Mouse (Mus musculus) kidney, adult 18-20 months (tissue): ENCODE results near the gene Eif3l.

Experiments used
- DNase-seq: peaks from one replicate; pipeline ENCODE4 v3.0.0; 2021

Eif3l gene

DNA sequence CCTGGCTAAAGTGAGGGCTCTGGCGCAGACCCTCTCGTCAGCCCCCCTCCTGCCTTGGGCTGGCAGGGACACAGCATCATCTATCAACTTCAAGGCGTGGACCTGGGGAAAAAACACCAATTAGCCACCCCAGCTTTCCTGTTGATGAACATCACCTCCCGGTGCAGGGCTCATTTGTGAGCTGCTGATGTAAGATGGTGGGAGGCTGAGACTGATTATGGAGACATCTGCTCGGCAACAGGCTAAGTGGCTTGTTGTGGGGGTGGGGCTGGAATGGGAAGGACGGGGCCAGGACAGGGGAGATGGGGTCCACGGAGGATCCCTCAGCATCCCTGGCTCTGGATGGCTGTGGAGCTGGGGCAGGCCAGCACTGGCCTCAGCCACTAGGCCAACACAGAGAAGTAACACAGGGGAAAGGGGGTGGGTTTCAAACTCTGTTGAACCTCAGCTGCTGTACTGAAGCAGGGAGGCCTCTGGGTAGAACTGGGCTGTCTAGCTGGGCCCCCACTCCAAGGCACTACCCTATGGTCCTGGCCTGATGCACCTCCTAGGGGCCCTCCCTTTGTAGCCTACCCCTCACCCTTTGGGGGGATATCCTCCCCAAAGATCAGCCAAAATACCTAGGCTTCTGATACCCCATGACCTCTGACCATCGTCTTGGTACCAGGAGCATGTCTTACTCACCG is 24.7 kb upstream of the Eif3l start:
- DNase-seq: no peak

DNA sequence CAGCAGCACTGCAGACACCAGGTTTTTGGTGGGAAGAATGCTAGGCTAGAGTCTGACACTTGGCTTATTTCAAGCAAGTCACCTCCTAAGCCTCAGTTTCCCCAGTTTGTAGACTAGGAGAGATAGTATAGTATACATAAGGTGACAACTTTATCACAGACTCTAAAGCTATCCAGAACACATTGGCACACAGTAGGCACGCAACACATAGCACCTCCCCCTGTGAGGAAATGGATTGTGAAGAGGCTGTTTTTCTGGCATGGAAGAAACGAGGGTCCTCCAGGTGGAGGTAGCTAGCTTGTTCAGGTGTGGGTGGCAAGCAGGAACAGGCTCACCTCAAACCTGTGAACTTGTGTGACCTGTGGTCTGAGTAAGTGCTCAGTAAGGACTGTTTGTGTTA is 24.0 kb upstream of the Eif3l start:
- no peak for DNase-seq

DNA sequence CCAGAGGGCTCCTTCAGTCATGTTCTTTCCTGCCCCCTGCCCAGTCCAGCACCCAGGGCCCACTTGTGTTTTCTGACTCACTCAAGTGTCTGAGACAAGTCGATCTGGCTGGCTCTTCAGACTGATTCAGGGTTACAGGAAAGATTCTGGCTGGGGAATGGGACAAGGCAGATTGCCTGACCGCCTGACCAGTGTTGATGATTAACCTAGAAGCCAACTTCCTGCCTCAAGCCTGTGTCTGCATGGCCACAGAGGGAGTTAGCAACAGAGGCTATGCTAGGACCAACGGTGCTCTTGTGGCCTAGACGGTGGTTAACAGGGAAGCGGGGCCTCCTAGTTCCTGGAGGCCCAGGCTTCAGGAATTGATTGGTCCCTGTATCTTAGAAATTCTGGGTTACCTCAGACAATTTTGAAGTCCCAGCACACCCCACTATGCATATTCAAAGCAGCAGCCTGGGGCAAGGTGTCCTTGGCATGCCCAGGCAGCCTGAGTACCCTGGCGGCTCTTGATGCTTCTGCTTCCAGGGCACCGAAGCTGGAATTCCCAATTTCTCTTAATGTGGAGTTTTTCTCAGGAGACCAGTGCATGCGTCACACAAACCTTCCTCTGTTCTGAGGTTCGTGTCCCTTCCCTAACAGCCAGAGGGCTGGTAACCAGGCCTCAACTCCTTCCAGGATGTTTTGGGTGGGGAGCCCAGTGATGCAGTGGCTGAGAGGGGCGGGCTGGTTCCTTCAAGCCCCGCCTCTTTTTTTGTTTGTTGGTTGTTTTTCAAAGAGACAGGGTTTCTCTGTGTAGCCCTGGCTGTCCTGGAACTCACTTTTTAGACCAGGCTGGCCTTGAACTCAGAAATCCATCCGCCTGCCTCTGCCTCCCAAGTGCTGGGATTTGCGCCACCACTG is 23.3 kb upstream of the Eif3l start:
- peak; percentile 85 for DNase-seq

DNA sequence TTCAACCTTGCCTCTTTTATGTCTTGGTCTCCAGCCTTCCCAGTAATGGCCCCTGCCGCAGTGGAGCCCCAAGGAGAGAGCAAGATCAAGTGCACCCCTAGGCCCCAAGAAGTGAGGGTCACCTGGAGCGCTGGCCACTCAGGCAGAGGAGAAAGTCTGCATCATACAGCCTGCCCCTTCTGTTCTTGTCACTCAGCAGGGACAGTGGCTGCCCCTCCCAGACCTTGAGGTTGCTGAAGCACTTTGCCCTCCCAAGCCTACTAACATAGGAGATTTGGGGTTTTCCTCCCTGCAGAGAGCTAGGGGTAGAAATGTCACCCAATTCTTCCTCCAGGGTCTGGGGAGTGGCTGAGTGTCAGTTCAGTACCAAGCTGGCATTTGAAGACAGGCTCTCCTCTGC is 22.6 kb upstream of the Eif3l start:
- DNase-seq: no peak

DNA sequence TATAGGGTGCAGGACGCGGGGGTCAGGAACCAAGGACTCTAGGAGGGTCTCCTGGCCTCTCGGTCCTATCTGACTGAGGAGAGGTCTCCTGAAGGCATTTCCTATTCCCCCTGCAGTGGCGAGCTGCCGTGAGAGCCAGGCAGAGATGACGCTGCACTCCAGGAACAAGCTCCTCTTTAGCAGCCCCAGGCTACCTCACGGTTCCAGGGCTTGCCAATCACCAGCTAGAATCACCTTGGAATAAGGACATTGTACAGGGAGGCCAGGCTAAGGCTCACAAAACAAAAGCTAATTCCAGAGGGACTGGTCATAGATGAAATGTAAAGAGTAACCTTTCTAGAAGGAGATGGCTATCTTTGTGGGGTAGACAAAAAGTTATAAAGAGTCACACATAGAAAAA is 18.4 kb upstream of the Eif3l start:
- DNase-seq: no peak

DNA sequence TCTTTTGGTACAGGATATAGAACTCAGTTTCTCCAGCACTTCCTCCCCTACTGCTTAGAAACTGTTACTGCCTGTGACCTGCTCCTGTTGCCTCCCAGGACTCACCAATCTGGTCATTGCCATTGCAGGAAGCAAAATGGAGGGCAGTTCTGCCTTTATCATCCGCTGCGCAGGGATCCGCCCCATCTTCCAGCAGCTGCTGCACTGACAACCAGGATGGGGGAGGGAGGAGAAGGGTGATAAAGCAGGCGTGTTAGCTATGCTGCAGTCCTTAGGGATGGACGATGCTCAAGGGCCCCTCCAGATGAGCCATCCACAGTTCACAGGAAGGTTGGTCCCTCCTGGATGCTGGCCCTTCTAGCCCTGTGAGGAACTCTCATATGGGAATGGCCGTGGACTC is 17.1 kb upstream of the Eif3l start:
- DNase-seq: no peak

DNA sequence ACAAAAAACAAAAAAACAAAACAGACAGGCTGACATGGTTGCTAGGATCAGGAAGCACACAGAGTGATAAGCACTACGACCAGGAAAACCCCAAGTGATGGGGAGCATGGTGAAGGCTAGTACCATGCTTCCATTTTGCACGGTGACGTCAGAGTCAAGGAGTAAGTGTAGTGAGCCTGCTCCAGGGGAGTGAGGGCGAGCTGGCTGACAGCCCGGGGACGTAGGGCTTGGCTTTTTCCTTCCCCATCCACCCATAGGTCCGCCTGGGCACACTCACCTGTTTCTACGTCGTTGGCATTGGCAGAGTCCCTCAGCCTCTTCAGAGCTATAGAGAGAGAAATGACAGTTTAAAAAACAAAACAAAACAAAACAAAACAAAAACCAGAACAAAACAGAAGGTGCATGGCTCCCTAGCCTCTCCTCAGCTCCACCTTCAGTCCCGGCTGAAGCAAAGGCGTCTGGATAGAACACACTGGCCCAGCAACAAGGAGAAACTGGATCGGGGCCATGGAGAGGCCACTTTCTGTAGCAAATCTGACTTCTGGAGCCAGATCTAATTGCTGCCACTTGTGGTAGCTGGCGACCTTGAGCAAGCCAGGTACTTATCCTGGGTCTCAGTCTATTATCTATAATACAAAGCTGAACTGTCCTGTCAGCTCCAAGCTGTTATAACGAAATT is 14.0 kb upstream of the Eif3l start:
- peak; percentile 32 for DNase-seq

DNA sequence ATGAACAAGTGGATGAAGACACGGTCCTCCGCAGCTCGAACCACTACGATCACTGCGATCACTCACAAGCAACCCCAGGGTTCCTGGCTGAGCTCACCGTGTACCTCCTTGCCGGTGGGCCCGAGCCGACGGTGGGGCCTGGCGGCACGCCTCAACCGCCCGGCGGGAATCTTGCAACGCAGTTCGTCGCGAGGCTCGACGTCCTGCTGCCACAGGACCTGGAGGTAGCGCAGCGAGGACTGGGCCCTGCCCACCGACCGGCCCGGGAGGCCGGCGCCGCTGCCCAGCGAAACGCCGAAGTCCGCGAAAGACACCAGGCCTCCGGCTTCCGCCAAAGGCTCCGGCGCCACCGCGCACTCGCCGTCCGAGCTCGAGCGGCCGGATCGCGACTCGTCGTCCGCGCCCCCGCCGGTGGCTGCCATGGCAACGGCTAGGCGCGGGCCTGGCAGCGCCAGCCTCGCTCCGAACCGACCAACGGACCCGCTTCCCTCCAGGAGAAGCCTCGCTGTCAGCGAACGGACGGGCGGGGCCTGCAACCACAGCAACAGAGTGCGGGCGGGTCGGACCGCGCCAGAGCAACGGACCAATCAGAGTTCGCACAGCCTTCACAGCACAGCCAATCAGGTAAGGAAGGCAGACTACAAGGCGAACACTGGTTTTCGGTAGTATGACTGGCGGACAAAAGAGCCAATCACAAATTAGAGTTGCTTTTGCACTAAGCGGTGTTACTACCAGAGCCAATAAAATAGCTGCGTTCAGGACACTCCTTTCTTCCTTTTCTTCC is 12.4 kb upstream of the Eif3l start, which contains the start of gene Ankrd54:
Ankrd54 (minus strand) TSS at position 518 of the 784 bp plus-strand sequence.
- DNase-seq: peak; percentile 96

DNA sequence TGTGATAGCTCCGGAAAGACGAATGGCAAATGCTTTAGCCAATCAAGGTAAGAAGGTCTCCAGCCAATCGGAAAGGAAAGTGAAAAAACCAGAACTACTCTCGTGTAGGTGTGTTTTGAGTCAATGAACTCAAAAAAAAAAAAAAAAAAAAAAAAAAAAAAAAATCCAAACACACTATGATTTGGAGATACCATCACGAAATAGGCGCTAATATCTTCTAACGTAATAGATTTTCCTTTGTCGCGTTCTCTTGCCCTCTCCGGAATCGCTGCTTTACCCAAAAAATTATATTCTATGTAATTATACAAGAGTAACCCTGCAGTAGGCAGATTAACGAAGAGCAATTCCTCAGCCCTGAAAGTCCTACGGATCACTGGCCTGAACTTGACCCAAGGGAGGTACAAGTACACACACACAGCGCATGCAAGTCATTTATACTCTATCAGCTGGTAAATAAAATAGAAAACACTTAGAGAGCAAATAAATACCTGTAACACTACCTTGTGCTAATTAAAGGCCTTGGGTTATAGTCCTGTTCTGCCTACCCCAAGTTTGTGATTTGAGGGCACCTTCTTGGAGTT is 11.7 kb upstream of the Eif3l start:
- DNase-seq: no peak

DNA sequence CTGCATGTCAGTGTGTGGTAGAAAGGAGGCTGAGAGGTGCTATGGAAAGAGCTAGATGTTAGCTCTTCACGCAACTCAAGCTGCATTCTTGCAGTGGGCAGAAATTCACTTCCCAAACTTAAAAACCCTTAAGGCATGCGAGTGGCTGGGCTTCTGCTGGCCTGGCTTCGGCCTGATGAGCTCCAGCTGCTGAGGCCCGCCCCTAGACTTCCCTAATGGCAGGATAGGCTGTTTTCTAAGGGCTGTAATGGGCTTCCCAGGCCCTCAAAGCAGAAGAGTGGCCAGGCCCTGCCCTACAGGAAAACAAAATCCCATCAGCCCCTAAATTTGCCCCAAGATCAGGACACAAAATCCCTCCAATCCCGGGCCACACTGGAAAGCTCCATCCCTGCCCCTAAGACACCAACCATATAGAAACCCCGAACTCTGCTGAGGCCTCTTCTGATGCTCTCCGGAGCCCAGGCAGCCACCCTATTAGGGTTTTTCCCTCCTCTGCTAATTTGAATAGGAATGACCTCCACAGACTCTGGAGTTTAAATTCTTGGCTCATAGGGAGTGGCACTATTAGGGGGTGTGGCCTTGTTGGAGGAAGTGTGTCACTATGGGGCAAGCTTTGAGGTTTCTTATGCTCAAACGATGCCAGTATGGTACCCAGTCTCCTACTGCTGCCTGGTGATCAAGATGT is 9.8 kb upstream of the Eif3l start:
- no peak for DNase-seq

DNA sequence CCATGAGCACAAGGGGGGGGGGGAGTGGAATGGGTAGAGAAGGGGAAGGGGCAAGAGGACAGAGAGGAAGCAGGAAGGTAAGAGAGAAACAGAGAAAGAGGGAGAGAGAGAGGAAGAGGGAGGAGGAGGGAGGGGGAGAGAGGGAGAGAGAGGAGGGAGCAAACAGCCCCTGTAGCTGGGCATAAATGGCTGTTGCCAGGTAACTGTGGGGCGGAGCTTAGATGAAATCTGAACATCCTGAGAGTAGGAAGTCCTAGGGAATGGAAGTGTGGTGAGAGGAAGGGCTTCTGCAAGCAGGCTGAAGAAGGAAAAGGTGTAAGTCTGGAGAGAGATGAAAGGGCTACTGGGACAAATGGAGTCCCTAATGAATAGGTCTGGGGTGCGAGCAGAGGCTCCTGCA is 8.7 kb upstream of the Eif3l start:
- peak; percentile 29 for DNase-seq

DNA sequence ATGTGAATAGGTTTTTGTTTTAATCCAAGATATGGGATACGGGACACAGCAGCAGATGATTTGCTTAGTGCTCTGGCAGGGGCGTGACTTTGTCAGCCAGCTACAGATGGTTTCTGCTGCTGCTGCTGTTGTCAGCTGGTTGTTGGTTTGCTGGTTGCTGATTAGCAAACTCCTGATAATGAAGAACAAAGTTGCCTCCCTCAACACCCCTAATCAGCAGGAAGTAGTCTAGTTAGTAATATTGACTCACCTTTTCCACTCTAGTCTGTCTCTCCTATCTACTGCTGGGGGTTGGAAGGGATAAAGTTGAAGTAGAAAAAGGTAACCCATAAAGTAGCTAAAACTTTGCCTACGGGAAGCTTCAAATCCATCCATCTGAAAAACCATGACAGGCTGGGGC is 7.3 kb upstream of the Eif3l start:
- no peak for DNase-seq

DNA sequence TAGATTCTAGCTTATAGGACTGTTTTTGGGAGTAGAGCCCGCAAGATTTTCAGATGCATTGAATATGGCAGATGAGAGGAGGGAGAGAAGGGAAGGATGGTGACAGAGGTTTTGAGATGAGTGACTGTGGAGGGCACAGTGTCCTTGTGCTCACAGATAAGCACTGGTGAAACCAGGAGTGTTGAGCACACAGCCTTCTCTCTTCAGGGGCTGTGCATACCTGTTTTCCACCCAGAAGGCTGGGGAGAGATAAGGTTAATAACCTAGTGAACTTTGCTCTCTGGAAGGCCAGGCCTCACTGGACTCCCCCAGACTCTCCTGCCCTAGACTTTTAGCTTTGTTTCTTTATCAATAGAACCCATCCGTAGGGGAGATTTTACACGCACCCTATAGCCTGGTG is 6.6 kb upstream of the Eif3l start:
- DNase-seq: no peak

DNA sequence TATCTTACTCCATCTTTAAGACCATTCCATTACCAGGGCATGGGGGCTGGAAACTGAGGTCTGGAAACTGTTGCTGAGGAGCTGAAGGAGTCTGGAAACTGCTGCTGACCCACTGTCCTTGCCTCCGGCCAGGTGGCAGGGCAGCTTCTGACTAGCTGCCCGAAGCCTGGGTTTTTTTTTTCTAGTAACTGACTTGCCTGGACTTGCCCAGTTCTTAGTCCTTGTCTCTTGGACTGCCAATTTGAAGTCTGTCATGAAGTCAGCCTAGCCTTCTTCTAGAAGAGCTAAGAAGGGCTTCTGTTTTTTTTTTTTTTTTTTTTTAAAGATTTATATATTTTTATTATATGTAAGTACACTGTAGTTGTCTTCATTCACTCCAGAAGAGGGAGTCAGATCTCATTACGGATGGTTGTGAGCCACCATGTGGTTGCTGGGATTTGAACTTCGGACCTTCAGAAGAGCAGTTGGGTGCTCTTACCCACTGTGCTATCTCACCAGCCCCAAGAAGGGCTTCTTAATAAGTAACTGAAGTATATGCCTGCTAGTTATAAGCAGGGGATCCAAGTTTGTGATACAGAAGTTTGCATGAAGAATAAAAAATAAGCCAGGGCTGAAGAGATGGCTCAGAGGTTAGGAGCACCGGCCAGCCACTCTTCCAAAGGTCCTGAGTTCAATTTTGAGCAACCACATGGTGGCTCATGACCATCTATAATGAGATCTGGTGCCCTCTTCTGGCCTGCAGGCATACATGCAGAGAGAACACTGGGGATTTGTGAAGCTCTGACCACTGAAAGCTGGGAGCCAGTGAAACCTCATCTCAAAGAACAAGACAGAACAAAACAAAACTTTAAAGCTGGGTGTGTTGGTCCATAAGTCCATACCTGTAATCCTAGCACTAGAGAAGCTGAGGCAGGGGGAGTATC is 3.6 kb upstream of the Eif3l start:
- peak; percentile 51 for DNase-seq

DNA sequence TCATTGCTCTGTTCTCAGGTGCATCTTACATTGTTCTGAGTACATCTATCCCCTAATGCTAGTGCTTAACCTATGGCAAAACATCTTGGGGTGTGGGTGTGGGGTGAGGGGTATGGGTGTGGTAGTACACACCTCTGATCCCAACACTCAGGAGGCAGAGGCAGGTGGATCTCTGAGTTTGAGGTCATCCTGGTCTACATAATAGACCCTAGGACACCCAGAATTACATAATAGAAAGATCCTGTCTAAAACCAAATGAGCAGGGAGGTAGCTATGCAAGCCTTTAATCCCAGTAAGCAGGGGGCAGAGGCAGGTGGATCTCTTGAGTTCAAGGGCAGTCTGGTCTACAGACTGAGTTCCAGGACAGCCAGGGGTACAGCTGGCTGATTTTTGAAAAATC is 1.2 kb upstream of the Eif3l start:
- no peak for DNase-seq

DNA sequence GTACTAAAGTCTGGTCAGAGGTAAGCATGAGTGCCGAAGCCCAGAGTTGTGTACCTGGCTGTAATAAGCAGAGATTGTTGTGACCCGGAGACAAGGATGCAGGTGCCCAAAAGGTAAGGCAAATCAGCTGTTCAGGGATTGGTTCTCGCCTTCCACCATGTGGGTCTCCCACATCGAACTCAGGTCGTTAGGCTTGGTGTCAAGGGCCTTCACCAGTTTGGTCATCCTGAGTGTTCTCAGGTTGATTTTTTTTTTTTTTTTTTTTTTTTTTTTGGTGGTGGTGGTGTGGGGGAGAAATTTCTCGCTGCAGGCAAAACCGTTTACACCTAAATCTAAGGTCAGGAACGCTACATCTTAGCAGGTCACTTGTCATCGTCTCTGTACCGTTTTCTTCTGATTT is 533 bp upstream of the Eif3l start:
- no peak for DNase-seq

DNA sequence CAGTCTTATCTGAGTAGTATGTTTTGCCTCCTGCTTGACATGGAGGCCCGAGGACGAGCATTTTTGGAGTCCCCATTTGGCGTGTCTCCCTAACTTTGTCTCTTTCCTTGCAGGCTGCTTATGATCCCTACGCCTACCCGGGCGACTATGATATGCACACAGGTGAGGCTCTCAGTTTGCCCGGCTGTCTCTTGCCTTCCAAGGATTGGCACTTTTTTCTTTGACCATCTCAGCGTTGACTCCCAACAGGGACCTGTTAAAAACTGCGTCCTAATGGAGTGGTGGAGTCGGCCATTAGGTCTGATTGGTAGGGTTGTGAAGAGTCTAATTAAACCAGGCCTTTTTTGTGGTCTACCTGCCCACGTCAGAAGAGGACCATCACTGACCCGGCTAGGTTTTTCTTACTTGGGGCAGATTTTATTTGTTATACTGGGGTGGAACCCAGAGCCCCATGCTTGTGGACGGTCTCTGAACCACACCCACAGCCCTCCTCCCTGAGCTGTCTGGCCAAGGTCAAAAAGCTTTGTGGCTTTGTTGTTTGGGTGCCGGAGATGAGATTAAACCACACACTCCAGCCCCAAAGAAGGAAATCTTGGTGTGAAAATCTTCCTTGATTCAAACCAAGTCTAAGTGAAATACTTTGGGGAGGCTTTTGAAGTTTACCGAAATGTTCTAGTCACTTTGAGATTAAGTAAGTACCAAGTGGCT is 833 bp downstream of the Eif3l start:
- DNase-seq: no peak

DNA sequence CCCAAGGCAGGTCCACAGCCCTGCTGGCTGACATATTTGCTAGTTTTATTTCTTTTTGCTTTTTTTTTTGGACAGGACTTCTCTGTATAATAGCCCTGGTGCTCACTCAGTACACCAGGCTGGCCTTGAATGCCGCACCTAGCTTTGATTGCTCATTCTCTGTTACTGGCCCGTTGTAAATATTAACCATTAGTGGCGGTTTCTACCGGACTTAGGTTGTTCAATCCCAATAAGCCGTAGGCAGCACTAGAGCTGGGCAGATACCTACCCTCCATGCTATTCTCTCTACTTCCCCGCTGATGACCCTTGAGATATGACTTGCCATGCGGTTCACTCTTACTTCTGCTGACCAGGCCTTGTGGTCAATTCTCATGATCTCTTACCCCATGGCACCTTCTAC is 4.6 kb downstream of the Eif3l start:
- no peak for DNase-seq

DNA sequence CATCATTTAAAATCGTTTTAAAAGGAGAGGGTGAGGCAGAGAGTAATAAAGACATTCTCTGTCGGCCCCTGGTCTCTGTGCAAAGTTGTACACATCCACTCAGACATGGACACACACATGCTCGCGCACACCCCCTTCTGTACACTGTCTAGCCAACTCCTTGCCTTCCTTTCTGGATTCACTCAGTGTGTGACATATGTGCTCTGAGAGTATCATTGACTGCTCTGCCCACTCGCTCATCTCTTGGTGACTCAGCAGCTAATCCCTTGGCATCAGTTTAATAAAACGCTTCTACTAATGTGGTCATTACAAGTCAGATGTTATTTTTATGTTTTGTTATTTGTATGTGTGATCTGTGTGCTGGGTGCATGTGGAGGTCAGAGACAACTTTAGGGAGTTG is 17.3 kb downstream of the Eif3l start:
- no peak for DNase-seq
